Mouse (Mus musculus) C2C12 (cell line): ENCODE measurements at regions not wholly inside any gene's neighbourhood (a gene's known extent, or its start where the extent isn't known, plus 50 kb on each side); places are given as distances from the start of the nearest gene placed in this dataset.

ENCODE experiments used
- H3K27me3 ChIP-seq: one replicate; pipeline ENCODE4 v1.6.1; 2011; ENCODE audit not compliant: control insufficient read depth, insufficient read depth, insufficient read length
- H3K36me3 ChIP-seq: one replicate; pipeline ENCODE4 v1.6.1; 2011; ENCODE audit not compliant: control insufficient read depth, insufficient read depth
- H3K4me3 ChIP-seq: one replicate; pipeline ENCODE4 v1.5.1; 2011; ENCODE audit warnings: mild to moderate bottlenecking, control low read depth; ENCODE audit not compliant: poor library complexity, insufficient read depth, severe bottlenecking
- H3K79me2 ChIP-seq: one replicate; pipeline ENCODE4 v1.6.1; 2011; ENCODE audit not compliant: control insufficient read depth, insufficient read depth
- H3K79me3 ChIP-seq: one replicate; pipeline ENCODE4 v1.6.1; 2011; ENCODE audit warnings: low read depth, control low read depth
- H3ac ChIP-seq: one replicate; pipeline ENCODE3; 2011; ENCODE audit warnings: low read depth; ENCODE audit not compliant: control insufficient read depth, insufficient read length
- CEBPB ChIP-seq: IDR thresholded peaks from one replicate; pipeline ENCODE4 v1.6.1; 2011; ENCODE audit warnings: low read depth, mild to moderate bottlenecking, control low read depth, moderate library complexity
- CTCF ChIP-seq: IDR thresholded peaks from one replicate; pipeline ENCODE4 v1.5.1; 2011; ENCODE audit not compliant: control insufficient read depth, insufficient read depth, insufficient read length
- FOSL1 ChIP-seq: IDR thresholded peaks from one replicate; pipeline ENCODE4 v1.8.0; 2011; ENCODE audit warnings: mild to moderate bottlenecking, low read length; ENCODE audit not compliant: poor library complexity, insufficient read depth, severe bottlenecking
- MAX ChIP-seq: IDR thresholded peaks from one replicate; pipeline ENCODE4 v1.6.1; 2011; ENCODE audit warnings: mild to moderate bottlenecking, control low read depth
- MYOD1 ChIP-seq: IDR thresholded peaks from one replicate; pipeline ENCODE4 v1.6.1; 2011; ENCODE audit warnings: low read depth; ENCODE audit not compliant: control insufficient read depth, insufficient read length
- MYOG ChIP-seq: IDR thresholded peaks from one replicate; pipeline ENCODE4 v1.6.1; 2011; ENCODE audit not compliant: control insufficient read depth, insufficient read length; ENCODE audit errors: extremely low read depth
- USF1 ChIP-seq: IDR thresholded peaks from one replicate; pipeline ENCODE4 v1.6.1; 2011; ENCODE audit warnings: low read depth, mild to moderate bottlenecking, control low read depth, moderate library complexity

DNA sequence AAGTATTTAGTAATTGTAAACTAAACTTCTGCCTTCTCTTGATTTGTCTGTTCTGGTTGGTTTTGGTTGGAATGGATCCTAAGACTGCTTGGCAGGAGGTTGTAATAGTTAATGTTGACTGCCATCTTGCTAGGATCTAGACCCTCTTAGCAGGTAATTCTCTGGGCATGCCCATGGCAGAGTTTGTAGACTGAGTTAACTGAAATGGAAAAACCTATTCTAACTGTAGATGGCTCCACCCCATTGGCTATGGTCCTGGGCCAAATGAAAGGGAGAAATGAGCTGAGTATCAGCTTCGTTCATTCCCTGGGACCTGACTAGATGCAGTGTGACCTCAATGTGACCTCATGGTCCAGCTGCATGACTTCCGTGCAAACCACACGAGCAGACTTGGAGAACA is 207.7 kb downstream of the Slc30a10 start:
- no peaks in the 10 kb centered on the region for H3K36me3 ChIP-seq
- no peaks in the 10 kb centered on the region for H3K79me2 ChIP-seq
- H3K79me3 ChIP-seq = no peaks in the 10 kb centered on the region
- H3K4me3 ChIP-seq = no peak overlapping the region
- H3ac ChIP-seq = no peak overlapping the region
- no peaks in the 10 kb centered on the region for H3K27me3 ChIP-seq
- TF ChIP-seq CEBPB = no peak
- no peak for TF ChIP-seq FOSL1

DNA sequence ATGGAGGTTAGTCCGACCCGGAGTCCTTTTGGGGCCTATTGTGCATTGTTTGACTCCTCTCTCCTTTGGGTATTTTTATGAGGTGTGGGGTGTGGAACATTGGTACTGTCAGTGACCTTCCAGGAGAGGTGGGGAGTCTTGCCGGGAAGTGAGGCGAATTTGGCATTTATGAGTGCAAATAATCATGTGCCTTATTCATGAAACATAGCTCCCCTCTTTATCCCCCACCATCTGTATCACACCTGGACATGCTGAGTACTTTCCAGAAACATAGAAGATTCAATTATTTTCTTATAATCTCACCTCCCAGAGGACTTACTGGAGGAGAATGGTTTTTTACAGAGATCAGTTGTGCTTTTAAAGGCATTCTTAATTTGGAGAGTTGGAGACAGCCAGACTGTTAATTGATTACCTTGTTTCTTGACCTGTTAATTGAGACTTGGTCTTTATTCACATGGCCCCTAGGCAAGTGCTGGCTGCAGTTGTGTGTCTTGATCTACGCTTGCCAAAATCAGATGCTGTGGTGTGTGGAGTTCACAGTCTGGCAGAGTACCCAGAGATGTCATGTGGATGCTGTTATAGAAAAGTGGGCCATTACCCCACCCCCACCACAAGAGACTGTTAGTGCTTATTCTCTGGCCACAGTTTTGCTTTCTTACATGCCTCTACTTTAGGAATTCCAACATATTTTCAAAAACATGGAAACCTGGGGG is 215.5 kb downstream of the Slc30a10 start:
- H3K36me3 ChIP-seq = no peaks in the 10 kb centered on the region
- H3K79me3 ChIP-seq = no peaks in the 10 kb centered on the region
- no peaks in the 10 kb centered on the region for H3K79me2 ChIP-seq
- H3K4me3 ChIP-seq = no peak overlapping the region
- H3K27me3 ChIP-seq = peaks cover 3% of the 10 kb centered on the region
- H3ac ChIP-seq = no peak overlapping the region
- TF ChIP-seq CEBPB (no peak), CTCF (no peak), MYOD1 (no peak)

DNA sequence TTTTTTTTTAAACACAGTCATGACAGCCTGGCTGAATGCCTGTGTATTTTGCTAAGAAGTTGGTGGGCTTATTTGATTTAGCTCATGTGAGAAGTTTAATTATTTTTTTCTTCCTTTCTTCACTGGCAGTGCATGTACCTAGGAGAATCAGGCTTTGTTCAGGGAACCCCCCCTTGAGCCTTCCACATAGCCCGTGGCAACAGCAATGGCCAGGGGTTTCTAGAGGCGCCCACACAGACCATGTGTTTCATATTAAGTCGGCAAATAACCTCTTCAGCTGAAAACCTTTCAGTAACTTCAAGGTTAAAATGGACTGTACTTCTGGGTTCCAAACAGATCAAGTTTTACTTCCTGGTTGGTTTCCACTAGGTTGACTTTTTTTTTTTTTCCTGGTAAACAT is 218.3 kb downstream of the Slc30a10 start:
- Histone ChIP-seq H3K79me3 (no peaks in the 10 kb centered on the region), H3ac (no peak overlapping the region), H3K36me3 (no peaks in the 10 kb centered on the region), H3K27me3 (peaks cover 3% of the 10 kb centered on the region), H3K79me2 (no peaks in the 10 kb centered on the region), H3K4me3 (no peak overlapping the region)
- TF ChIP-seq USF1 = no peak
- TF ChIP-seq MYOD1 = no peak
- no peak for TF ChIP-seq MAX
- no peak for TF ChIP-seq MYOG
- no peak for TF ChIP-seq CEBPB
- TF ChIP-seq CTCF = no peak
- TF ChIP-seq FOSL1 = no peak

DNA sequence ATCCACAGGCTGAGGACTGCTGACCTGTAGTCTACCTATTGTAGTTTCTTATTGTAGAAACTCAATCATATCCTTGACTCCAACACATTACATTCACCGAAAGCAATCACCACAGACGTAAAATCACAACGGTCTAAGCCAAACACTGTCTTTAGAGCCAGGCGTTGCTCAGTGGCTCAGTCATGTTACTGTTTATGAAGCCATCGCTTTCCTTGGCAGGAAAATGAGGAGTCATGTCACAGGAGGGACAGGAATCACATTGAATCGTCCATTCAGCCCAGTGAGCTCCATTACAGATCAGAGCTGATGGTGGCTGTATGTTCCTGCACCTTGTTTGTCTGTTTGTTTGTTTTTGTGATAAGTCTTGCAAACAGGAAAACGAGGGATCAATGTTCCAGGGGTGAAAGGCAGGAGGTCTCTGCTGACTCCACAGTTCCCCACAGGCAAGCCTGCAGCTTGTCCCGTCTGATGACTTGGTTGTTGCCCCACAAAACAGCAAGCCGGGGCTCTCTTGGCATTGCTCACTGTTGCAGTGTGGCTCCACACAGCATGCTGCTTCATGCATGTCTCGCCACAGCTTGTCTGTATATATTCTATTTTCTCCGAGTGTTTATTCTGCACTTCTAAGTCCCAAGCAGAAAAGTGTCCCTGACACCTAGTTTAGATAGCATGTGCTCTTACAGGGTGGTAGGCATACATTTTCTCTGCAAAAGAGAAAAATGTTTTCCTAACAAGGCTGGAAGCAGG is 221.2 kb downstream of the Slc30a10 start:
- H3K79me3 ChIP-seq = no peaks in the 10 kb centered on the region
- H3K79me2 ChIP-seq = no peaks in the 10 kb centered on the region
- no peak overlapping the region for H3K4me3 ChIP-seq
- H3K36me3 ChIP-seq = no peaks in the 10 kb centered on the region
- no peak for TF ChIP-seq CTCF
- no peak for TF ChIP-seq CEBPB
- no peak for TF ChIP-seq USF1
- TF ChIP-seq MAX = no peak
- TF ChIP-seq FOSL1 = no peak
- TF ChIP-seq MYOD1 = no peak
- no peak for TF ChIP-seq MYOG
- peaks cover under 1% of the 10 kb centered on the region for H3K27me3 ChIP-seq
- no peak overlapping the region for H3ac ChIP-seq

DNA sequence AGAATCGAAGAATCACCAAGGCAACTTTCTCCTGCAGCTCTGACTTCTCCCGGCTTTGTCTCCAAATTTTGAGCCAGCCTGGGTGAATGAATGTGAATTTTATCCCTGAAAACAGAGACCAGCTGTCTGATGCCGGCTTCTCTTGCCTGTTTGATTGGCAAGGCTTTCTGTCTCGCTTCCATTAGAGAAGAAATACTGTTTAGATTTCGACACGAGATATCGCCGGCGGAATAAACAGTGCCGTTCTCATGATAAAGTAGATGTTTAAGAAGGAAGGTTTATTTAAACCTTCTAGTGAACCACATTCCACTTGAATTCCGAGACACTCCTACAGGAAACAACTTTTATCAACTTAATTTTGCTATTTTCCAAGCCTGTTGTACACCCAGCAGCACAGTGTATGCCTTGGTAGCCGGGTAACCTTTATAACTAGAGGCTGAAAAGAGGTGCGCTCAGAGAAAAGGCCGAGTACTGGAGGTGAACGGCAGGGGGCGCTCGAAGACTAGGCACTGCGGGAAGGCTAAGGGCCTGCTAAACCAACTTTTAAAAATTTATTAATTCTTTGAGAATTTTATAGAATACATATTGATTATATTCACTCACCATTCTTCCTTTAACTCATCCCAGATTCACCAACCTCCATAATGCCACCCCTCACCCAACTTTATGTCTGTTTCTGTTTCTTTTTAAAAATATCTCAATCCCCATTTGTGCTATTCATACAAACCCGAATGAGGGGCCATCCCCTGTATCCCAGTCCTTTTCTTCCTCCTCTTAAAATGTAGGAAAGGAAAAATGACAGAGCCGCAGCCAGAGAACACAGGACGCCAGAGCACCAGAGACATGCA is 227.2 kb downstream of the Slc30a10 start:
- H3K4me3 ChIP-seq = no peak overlapping the region
- no peak overlapping the region for H3ac ChIP-seq
- H3K27me3 ChIP-seq = no peaks in the 10 kb centered on the region
- TF ChIP-seq CEBPB (no peak), CTCF (peak; percentile 54), USF1 (no peak), FOSL1 (no peak), MYOG (no peak)
- no peaks in the 10 kb centered on the region for H3K79me2 ChIP-seq
- H3K36me3 ChIP-seq = no peaks in the 10 kb centered on the region
- H3K79me3 ChIP-seq = no peaks in the 10 kb centered on the region

DNA sequence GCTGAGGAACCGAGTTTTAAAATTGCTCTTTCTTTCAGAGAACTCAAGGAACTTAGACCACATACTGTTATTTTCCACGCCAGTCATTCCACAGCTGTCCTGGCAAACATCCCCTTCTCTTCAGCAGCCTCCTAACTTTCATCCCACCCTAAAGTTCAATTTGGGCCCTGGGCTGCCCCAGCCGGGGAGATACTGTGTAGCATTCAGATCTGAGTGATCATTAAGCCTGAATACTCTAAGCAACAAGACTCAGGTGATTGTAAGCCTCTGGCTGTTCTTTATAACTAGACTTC is 227.8 kb downstream of the Slc30a10 start:
- Histone ChIP-seq H3ac (no peak overlapping the region), H3K79me2 (no peaks in the 10 kb centered on the region), H3K36me3 (no peaks in the 10 kb centered on the region), H3K79me3 (no peaks in the 10 kb centered on the region), H3K4me3 (no peak overlapping the region), H3K27me3 (no peaks in the 10 kb centered on the region)
- TF ChIP-seq FOSL1 (no peak), CTCF (no peak), USF1 (no peak), MYOD1 (no peak), MYOG (no peak), CEBPB (no peak), MAX (no peak)
